Mouse (Mus musculus) splenic B cell, adult 2 months (primary cell): ENCODE results near the gene Cdc42bpa.
A peak's percentile ranks its signal among the peaks of the same experiment; 100 is the strongest.

Experiments
- DNase-seq: peaks from one replicate; pipeline ENCODE4 v3.0.0-alpha.2; 2011; ENCODE audit warnings: low read depth, low spot score
- H3K27me3 ChIP-seq: 2 replicates; pipeline ENCODE4 v1.6.1; 2012; ENCODE audit warnings: mild to moderate bottlenecking, low read length, moderate library complexity, mixed read lengths; ENCODE audit not compliant: control insufficient read depth, poor library complexity, insufficient read depth, severe bottlenecking
- H3K36me3 ChIP-seq: 2 replicates; pipeline ENCODE4 v1.6.1; 2012; ENCODE audit warnings: mild to moderate bottlenecking, low read length, moderate library complexity, mixed read lengths; ENCODE audit not compliant: control insufficient read depth, poor library complexity, insufficient read depth, severe bottlenecking

Gene Cdc42bpa

DNA sequence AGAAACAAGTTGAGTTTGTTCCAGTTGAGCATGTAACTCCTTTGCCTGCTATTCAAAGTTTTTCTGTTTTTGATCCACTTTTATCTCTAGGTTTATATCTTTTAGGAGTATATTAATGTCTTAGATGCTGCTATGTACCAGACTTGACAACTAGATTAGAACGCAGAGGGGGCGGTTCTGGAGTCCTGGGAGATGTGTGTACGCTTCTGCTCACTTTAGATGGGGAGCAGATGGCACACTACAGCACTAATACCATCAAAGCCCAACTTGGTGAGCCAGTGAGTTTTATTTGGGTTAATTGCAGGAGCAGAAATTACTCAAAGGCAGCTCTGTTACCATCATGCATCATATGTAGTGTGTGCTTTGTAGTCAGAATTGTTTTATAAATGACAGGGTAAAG, 77.2 kb downstream of the Cdc42bpa start:
- H3K27me3 ChIP-seq, result no peaks in the 10 kb centered on the region
- no peak for DNase-seq
- H3K36me3 ChIP-seq, result no peaks in the 10 kb centered on the region

- DNase-seq, result no peak
- Histone ChIP-seq H3K27me3 (no peaks in the 10 kb centered on the region), H3K36me3 (no peaks in the 10 kb centered on the region)
These were observed 83.9 kb downstream of the Cdc42bpa start for GRCm38 (mm10) chr1:180044160-180044559.

DNA sequence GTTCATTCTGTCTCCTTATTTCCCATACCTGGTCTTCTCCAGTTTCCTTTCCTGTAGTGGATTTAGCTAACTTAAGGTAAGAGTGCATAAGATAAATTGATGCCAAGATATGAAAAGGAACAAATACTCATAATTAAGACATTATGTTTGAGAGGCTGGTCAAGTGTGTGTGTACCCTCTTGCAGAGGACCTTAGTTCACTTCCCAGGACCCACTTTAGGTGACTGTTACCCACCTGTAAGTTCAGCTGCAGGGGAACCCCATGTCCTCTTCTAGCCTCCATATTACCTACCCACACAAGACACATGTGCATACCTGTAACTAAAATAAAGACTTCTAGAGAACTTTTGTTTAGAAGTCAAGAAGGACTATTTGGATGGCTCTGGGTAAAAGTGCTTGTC, 84.9 kb downstream of the Cdc42bpa start:
- DNase-seq, result no peak
- no peaks in the 10 kb centered on the region for H3K36me3 ChIP-seq

DNA sequence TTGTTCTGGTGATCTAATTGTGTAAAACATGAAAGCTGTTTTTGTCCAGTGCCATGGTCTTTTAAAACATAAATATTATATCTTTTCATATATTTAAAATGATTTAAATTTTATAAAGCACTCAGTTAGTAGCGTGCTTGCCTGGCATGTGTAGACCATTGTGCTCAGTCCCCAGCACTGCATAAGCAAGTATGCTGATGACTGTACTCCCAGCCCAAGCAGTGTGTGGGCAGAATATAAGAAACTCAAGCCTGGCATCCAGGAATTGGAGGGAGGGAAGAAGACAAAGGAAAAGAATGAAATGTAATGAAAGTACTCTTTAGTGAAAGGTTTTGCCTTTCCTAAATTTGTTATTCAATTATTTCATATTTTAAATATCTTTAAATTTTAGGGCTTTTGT, 128.9 kb downstream of the Cdc42bpa start:
- H3K27me3 ChIP-seq, result no peaks in the 10 kb centered on the region
- DNase-seq, result no peak
- no peaks in the 10 kb centered on the region for H3K36me3 ChIP-seq

More for the DNA sequence above, 84.9 kb downstream of the Cdc42bpa start:
- no peaks in the 10 kb centered on the region for H3K27me3 ChIP-seq

DNA sequence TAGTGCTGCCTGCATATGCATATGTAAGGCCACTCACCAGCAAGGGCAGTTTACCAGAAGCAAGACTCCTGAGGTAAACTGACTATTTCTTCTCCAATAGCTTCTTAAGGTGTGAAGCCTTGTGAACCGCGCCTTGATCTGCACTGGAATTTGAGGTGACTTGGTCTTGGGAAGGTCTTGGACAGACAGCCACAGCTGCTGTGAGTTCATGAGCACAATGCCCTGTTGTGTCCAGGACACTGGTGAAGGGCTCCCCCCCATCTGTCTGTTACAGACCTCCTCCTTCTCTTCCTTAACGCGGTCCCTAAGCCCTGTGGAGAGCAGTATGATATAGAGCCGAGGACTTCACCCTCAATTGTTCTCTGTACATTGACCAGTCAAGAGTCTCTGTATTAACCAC, 138.2 kb downstream of the Cdc42bpa start:
- DNase-seq, result no peak
- no peaks in the 10 kb centered on the region for H3K36me3 ChIP-seq
- no peaks in the 10 kb centered on the region for H3K27me3 ChIP-seq

GRCm38 (mm10) chr1:180104567-180104966, 144.3 kb downstream of the Cdc42bpa start:
- Histone ChIP-seq H3K36me3 (no peaks in the 10 kb centered on the region), H3K27me3 (no peaks in the 10 kb centered on the region)
- DNase-seq, result no peak

GRCm38 (mm10) chr1:180109050-180109449, 148.8 kb downstream of the Cdc42bpa start:
- H3K27me3 ChIP-seq, result no peaks in the 10 kb centered on the region
- no peak for DNase-seq
- H3K36me3 ChIP-seq, result no peaks in the 10 kb centered on the region

GRCm38 (mm10) chr1:180116525-180116924, 156.3 kb downstream of the Cdc42bpa start:
- no peaks in the 10 kb centered on the region for H3K36me3 ChIP-seq
- no peaks in the 10 kb centered on the region for H3K27me3 ChIP-seq
- peak; percentile 14 for DNase-seq

DNA sequence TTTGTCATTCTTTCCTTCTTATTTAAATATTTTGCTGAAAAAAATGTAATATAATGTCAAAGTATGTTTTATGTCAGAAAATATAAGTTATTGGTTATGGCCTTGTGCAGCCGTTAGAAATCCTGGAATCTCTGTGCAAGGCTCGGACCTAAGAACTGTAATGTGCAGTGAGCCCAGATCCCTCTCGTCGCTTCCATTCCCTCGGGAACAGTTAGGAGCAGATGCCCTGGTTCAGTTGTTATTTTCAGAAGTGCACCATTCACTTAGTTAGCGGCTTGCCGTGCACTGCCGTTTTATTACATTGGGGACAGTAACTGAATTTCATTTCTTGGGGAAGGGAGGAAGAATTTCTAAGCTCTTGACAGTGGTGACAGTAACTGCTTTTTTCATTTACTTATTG, 158.0 kb downstream of the Cdc42bpa start:
- DNase-seq, result no peak

DNA sequence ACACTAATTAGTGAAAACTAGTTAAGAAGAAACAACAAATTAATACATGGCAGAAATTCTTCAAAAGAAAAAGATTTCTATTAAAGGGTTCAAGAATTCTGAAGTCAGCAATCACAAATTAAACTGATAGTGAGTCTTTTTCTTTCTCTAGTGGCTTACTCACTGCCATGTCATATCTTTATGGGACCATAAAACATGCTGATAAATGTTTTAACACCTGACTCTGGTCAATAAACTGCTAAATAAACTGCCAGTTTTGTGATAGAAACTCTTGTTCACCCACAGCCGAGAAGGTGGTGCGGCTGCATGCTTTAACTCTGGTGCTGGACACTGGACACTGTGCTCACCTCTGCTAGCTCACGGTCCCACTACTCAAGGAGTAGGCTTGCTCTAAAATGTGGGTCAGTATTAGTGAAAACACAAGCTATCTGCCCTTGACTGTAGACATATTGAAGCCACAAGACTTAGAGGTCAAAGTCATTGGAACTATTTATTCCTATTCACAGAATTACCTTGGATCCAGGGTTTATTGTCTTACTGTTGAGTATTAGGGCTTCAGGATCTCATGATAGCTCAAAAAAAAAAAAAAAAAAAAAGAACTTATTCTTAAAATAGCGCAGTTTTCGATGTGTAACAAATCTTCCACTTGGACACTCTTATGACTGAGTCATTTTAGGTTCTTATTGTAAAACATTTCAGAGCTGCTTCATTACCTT, 168.0 kb downstream of the Cdc42bpa start:
- no peak for DNase-seq
- H3K36me3 ChIP-seq, result no peaks in the 10 kb centered on the region
- H3K27me3 ChIP-seq, result no peaks in the 10 kb centered on the region

More for the DNA sequence above, 158.0 kb downstream of the Cdc42bpa start:
- H3K36me3 ChIP-seq, result no peaks in the 10 kb centered on the region
- H3K27me3 ChIP-seq, result no peaks in the 10 kb centered on the region

GRCm38 (mm10) chr1:180131402-180131801, 171.1 kb downstream of the Cdc42bpa start:
- no peak for DNase-seq
- H3K27me3 ChIP-seq, result no peaks in the 10 kb centered on the region
- H3K36me3 ChIP-seq, result no peaks in the 10 kb centered on the region

GRCm38 (mm10) chr1:180132187-180132586, 171.9 kb downstream of the Cdc42bpa start:
- DNase-seq, result no peak
- no peaks in the 10 kb centered on the region for H3K36me3 ChIP-seq

DNA sequence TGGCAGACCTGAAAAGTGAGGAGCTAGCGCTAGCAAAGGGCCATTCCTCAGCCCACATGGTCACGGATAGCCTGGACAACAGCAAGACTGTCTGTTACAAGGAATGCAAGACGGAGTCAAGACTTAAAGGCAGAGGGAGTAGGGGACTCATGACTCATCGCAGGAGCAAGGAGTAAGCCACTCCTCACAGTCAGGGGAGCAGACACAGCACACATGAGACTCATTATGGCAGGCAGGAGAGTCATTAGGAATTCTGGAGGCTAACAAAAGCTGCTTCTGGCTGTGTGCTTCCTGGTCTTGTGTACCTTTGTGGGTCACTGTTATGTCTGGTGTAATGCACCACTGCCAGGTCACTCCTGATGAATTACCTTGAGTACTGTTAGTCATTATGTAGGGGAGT, 178.9 kb downstream of the Cdc42bpa start:
- no peak for DNase-seq
- H3K27me3 ChIP-seq, result no peaks in the 10 kb centered on the region
- no peaks in the 10 kb centered on the region for H3K36me3 ChIP-seq

More at GRCm38 (mm10) chr1:180132187-180132586, 171.9 kb downstream of the Cdc42bpa start:
- H3K27me3 ChIP-seq, result no peaks in the 10 kb centered on the region

GRCm38 (mm10) chr1:180140970-180141369, 180.7 kb downstream of the Cdc42bpa start:
- Histone ChIP-seq H3K36me3 (no peaks in the 10 kb centered on the region), H3K27me3 (no peaks in the 10 kb centered on the region)
- DNase-seq, result no peak

DNA sequence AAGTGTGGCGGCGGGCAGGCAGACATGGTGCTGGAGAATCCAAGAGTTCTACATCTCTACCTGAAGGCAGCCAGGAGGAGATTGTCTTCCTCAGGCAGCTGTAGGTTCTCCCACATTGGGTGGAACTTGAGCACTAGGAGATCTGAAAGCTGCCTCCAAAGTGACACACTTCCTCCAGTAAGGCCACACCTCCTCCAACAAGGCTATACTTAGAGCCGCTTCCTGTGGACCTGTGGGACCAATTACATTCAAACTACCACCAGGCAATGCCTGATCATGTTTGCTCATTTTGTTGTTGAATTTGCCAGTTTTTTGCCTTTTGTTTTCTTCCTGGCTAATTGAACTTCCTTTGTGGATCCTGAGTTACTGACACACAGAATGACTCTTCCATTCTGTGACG, 187.8 kb downstream of the Cdc42bpa start:
- no peaks in the 10 kb centered on the region for H3K36me3 ChIP-seq

GRCm38 (mm10) chr1:180148563-180148962, 188.3 kb downstream of the Cdc42bpa start:
- Histone ChIP-seq H3K36me3 (no peaks in the 10 kb centered on the region), H3K27me3 (no peaks in the 10 kb centered on the region)
- no peak for DNase-seq

More for the DNA sequence above, 187.8 kb downstream of the Cdc42bpa start:
- H3K27me3 ChIP-seq, result no peaks in the 10 kb centered on the region
- peak; percentile 69 for DNase-seq
